Mouse (Mus musculus): Measurements from ENCODE around the gene Ephx1. TPM values are rescaled to one million over a fixed set of nuclear protein-coding genes. Genes with fewer than 3 reads are reported as not detected.

The Ephx1 gene
- polyA plus RNA-seq, 1 experiment from 2014 or later, result 1.7 TPM

Other genes starting within 250 kb of the Ephx1 start
- gene H3f3a, start 207.0 kb downstream of the Ephx1 start, polyA plus RNA-seq (2015; fragmentation: Nextera tagmentation; extraction: Ambion mirVana), result 4,035 and 4,414 TPM in 2 replicates
- gene Sde2, start 169.8 kb downstream of the Ephx1 start, polyA plus RNA-seq (2015; fragmentation: Nextera tagmentation; extraction: Ambion mirVana), result 32.7 and 33.8 TPM in 2 replicates
- 0.41 and 0.94 TPM in 2 replicates for gene Lefty2, start 127.8 kb downstream of the Ephx1 start, polyA plus RNA-seq (2015; fragmentation: Nextera tagmentation; extraction: Ambion mirVana)
- gene Pycr2, start 116.6 kb downstream of the Ephx1 start, polyA plus RNA-seq (2015; fragmentation: Nextera tagmentation; extraction: Ambion mirVana), result 90.6 and 101 TPM in 2 replicates
- gene Lefty1, start 85.9 kb downstream of the Ephx1 start, polyA plus RNA-seq (2015; fragmentation: Nextera tagmentation; extraction: Ambion mirVana), result not detected in 2 replicates
- 0.88 and 1.4 TPM in 2 replicates for gene Tmem63a, start 78.6 kb downstream of the Ephx1 start, polyA plus RNA-seq (2015; fragmentation: Nextera tagmentation; extraction: Ambion mirVana)
- 0.11 TPM in 1 of 2 replicates, not detected in the other for gene 9130409I23Rik, start 30.3 kb upstream of the Ephx1 start, polyA plus RNA-seq (2015; fragmentation: Nextera tagmentation; extraction: Ambion mirVana)
- gene Nvl, start 123.3 kb upstream of the Ephx1 start, polyA plus RNA-seq (2015; fragmentation: Nextera tagmentation; extraction: Ambion mirVana), result 41.7 and 44.1 TPM in 2 replicates
- 94.9 and 99.5 TPM in 2 replicates for gene Cnih4, start 123.8 kb upstream of the Ephx1 start, polyA plus RNA-seq (2015; fragmentation: Nextera tagmentation; extraction: Ambion mirVana)
- 44.7 and 45.2 TPM in 2 replicates for gene Wdr26, start 191.1 kb upstream of the Ephx1 start, polyA plus RNA-seq (2015; fragmentation: Nextera tagmentation; extraction: Ambion mirVana)